In genomic region chr7:120862196-120862595, GRCm38 (mm10) we compare ENCODE assay signal across 11 mouse cellular contexts. TPM values are rescaled to one million over a fixed set of nuclear protein-coding genes. Genes with fewer than 3 reads are reported as not detected.
DNase-seq lines count a peak whose midpoint lies in the region; ATAC-seq and TF ChIP-seq lines count a peak whose summit lies in the region.
"Had no signal": no experiment of that assay in that cellular context is flagged by ENCODE, and none has a peak within 500 bp of the region (broad histone marks: within the 10 kb centered on the region; RNA-seq: fewer than 3 reads in every experiment).

No protein-coding gene starts in this region.

- peaks cover 7% of the 10 kb centered on the region for H3K4me1 ChIP-seq in hindbrain, embryonic 11.5 days (replicated peaks; ENCODE audit: control insufficient read depth, insufficient read depth, low read length)
- H3K4me1 ChIP-seq in hindbrain, embryonic 16.5 days (ENCODE audit: control insufficient read depth, insufficient read depth, low read depth, low read length): peaks cover 13% of the 10 kb centered on the region
- H3K4me1 ChIP-seq in intestine, postnatal 0 days (replicated peaks; ENCODE audit: control insufficient read depth, insufficient read depth, low read length): peaks cover 34% of the 10 kb centered on the region

- H3K4me2 ChIP-seq in hindbrain, embryonic 11.5 days (replicated peaks; ENCODE audit: low read depth, low read length): no peak overlapping the region
- H3K4me2 ChIP-seq in hindbrain, embryonic 16.5 days (ENCODE audit: low read length): no peak overlapping the region
- 0 out of 2 replicates have a peak overlapping the region, but pooled peaks have one; percentile 27 for H3K4me2 ChIP-seq in intestine, postnatal 0 days (replicated peaks; ENCODE audit: low read depth)

- WGBS in hindbrain, embryonic 11.5 days: 11% methylated on average over 3 of the region's 3 CpGs
- WGBS in hindbrain, embryonic 16.5 days: 21% methylated on average over 3 of the region's 3 CpGs
- whole genome bisulfite sequencing in intestine, postnatal 0 days: 30% methylated on average over 3 of the region's 3 CpGs

- peak; percentile 23 for DNase-seq in hindbrain, embryonic 11.5 days (ENCODE audit: low spot score)
- DNase-seq in embryo, embryonic 9.5 days (ENCODE audit: extremely low spot score): peak; percentile 79
- DNase-seq in mesoderm, embryonic 11.5 days (ENCODE audit: low read depth, low spot score): peak; percentile 58
- DNase-seq in adrenal gland, adult 18-20 months (ENCODE audit: low spot score in 2 of 2): no peak
- DNase-seq: heart, postnatal 10 days had no signal

- TF ChIP-seq CTCF in intestine, postnatal 0 days (IDR thresholded peaks at IDR 0.05; ENCODE audit: low read depth): no peak

- no peaks in the 10 kb centered on the region for H3K36me3 ChIP-seq in hindbrain, embryonic 11.5 days (ENCODE audit: control insufficient read depth, insufficient read depth, low read length)
- H3K36me3 ChIP-seq in hindbrain, embryonic 16.5 days (ENCODE audit: control insufficient read depth, insufficient read depth, low read length): peaks cover 8% of the 10 kb centered on the region; the same call in 1 of the 2 replicates
- H3K36me3 ChIP-seq in intestine, postnatal 0 days (ENCODE audit: control insufficient read depth, insufficient read depth): peaks cover 13% of the 10 kb centered on the region; the same call in 1 of the 2 replicates

- H3K4me3 ChIP-seq in hindbrain, embryonic 11.5 days (ENCODE audit: low read depth, low read length): no peak overlapping the region
- H3K4me3 ChIP-seq in hindbrain, embryonic 16.5 days (ENCODE audit: low read length): no peak overlapping the region
- no peak overlapping the region for H3K4me3 ChIP-seq in intestine, postnatal 0 days (ENCODE audit: low read depth, low read length)

- no peaks in the 10 kb centered on the region for H3K9me3 ChIP-seq in hindbrain, embryonic 11.5 days (ENCODE audit: control insufficient read depth, low read length)
- H3K9me3 ChIP-seq in hindbrain, embryonic 16.5 days (ENCODE audit: control insufficient read depth, low read length): no peaks in the 10 kb centered on the region
- no peaks in the 10 kb centered on the region for H3K9me3 ChIP-seq in intestine, postnatal 0 days (ENCODE audit: control insufficient read depth)

- ATAC-seq in hindbrain, embryonic 11.5 days (ENCODE audit: low FRiP score): no peak
- ATAC-seq in hindbrain, embryonic 16.5 days: no peak
- ATAC-seq in intestine, postnatal 0 days: no peak
- no peak for ATAC-seq in cerebellum, adult (ENCODE audit: insufficient number of reproducible peaks, low FRiP score, low TSS enrichment)

- no peak overlapping the region for H3K27ac ChIP-seq in hindbrain, embryonic 11.5 days (ENCODE audit: low read depth, low read length)
- no peak overlapping the region for H3K27ac ChIP-seq in hindbrain, embryonic 16.5 days (ENCODE audit: low read depth, low read length)
- H3K27ac ChIP-seq in intestine, postnatal 0 days (ENCODE audit: low read depth, low read length): peak overlapping the region; percentile 46; the same call in 1 of the 2 replicates
- H3K27ac ChIP-seq: macrophage had no signal

- no peaks in the 10 kb centered on the region for H3K27me3 ChIP-seq in hindbrain, embryonic 11.5 days (ENCODE audit: control insufficient read depth, insufficient read depth, low read length)
- no peaks in the 10 kb centered on the region for H3K27me3 ChIP-seq in hindbrain, embryonic 16.5 days (replicated peaks; ENCODE audit: control insufficient read depth, insufficient read depth, low read length)
- H3K27me3 ChIP-seq in intestine, postnatal 0 days (replicated peaks; ENCODE audit: control insufficient read depth, insufficient read depth, low read length): no peaks in the 10 kb centered on the region

- no peak overlapping the region for H3K9ac ChIP-seq in hindbrain, embryonic 11.5 days (ENCODE audit: low read depth, low read length)
- no peak overlapping the region for H3K9ac ChIP-seq in hindbrain, embryonic 16.5 days (ENCODE audit: low read depth, low read length)
- H3K9ac ChIP-seq in intestine, postnatal 0 days (ENCODE audit: low read depth, low read length): no peak overlapping the region

RNA-seq across cellular contexts. Expression of gene Eef2k, which starts 19.6 kb away (rescaled TPM):
- polyA plus RNA-seq in hindbrain, embryonic 11.5 days (2014; fragmentation: Nextera tagmentation; extraction: Ambion mirVana): 8.5 and 10.2 TPM in 2 replicates
- 37.4 and 40.3 TPM in 2 replicates for polyA plus RNA-seq in hindbrain, embryonic 16.5 days (2015; fragmentation: Nextera tagmentation; extraction: Ambion mirVana)
- 14.1 and 14.2 TPM in 2 replicates for polyA plus RNA-seq in intestine, postnatal 0 days (2015; fragmentation: Nextera tagmentation; extraction: Ambion mirVana)
- total RNA-seq in adrenal gland, adult 18-20 months (2021): 10 to 100 TPM; 20.9 to 22.4 TPM

RNA-seq across cellular contexts. Expression of gene Gm5737, which starts 50.0 kb away (rescaled TPM):
- not detected in 2 replicates for polyA plus RNA-seq in hindbrain, embryonic 11.5 days (2014; fragmentation: Nextera tagmentation; extraction: Ambion mirVana)
- polyA plus RNA-seq in hindbrain, embryonic 16.5 days (2015; fragmentation: Nextera tagmentation; extraction: Ambion mirVana): 0.11 and 0.16 TPM in 2 replicates
- polyA plus RNA-seq in intestine, postnatal 0 days (2015; fragmentation: Nextera tagmentation; extraction: Ambion mirVana): not detected in 2 replicates
- not detected for total RNA-seq in adrenal gland, adult 18-20 months (2021)
- total RNA-seq: common myeloid progenitor, adult 5-6 weeks; heart, postnatal 10 days had no signal
- polyA plus RNA-seq: kidney, embryonic 16.5 days; macrophage had no signal

RNA-seq across cellular contexts. Expression of gene Polr3e, which starts 55.3 kb away (rescaled TPM):
- polyA plus RNA-seq in hindbrain, embryonic 11.5 days (2014; fragmentation: Nextera tagmentation; extraction: Ambion mirVana): 16.4 and 17.1 TPM in 2 replicates
- 24.0 and 27.2 TPM in 2 replicates for polyA plus RNA-seq in hindbrain, embryonic 16.5 days (2015; fragmentation: Nextera tagmentation; extraction: Ambion mirVana)
- polyA plus RNA-seq in intestine, postnatal 0 days (2015; fragmentation: Nextera tagmentation; extraction: Ambion mirVana): 18.3 and 19.6 TPM in 2 replicates
- 10 to 100 TPM; 20.8 to 23.5 TPM for total RNA-seq in adrenal gland, adult 18-20 months (2021)

Comparison
In these comparisons a context has a peak if more than half of its experiments do, and no peak if none do; other contexts are left out.
1. DNase-seq: peak in hindbrain, embryonic 11.5 days (single experiment), embryo, embryonic 9.5 days (single experiment) and mesoderm, embryonic 11.5 days (single experiment); none in adrenal gland, adult 18-20 months (0 of 2).